Mouse (Mus musculus) limb, embryonic 13.5 days (tissue): ENCODE measurements around the gene Gm21983. TPM values are rescaled to one million over a fixed set of nuclear protein-coding genes. Genes with fewer than 3 reads are reported as not detected.
A peak's percentile ranks its signal among the peaks of the same experiment; 100 is the strongest.

Experiments
- ATAC-seq: fragments of 200-750 bp; cut with Nextera tagmentation; 2 replicates; pipeline ENCODE4 v1.8.0; 2017; ENCODE audit warnings: low read depth, moderate number of reproducible peaks, moderate TSS enrichment; ENCODE audit not compliant: low FRiP score
- H3K27ac ChIP-seq: fragments of 300-500 bp; sonication (generic); 2 replicates; pipeline ENCODE4 v1.5.1; 2015; ENCODE audit warnings: inconsistent platforms, mild to moderate bottlenecking, moderate library complexity
- H3K27me3 ChIP-seq: fragments of 300-500 bp; sonication (generic); 2 replicates; pipeline ENCODE4 v1.6.1; 2015; ENCODE audit warnings: mild to moderate bottlenecking, inconsistent platforms
- H3K36me3 ChIP-seq: fragments of 300-500 bp; sonication (generic); 2 replicates; pipeline ENCODE4 v1.6.1; 2015; ENCODE audit warnings: inconsistent platforms, mild to moderate bottlenecking, moderate library complexity
- H3K4me1 ChIP-seq: fragments of 300-500 bp; sonication (generic); 2 replicates; pipeline ENCODE4 v1.6.1; 2015; ENCODE audit warnings: inconsistent platforms
- H3K4me2 ChIP-seq: fragments of 300-500 bp; sonication (generic); replicated peaks from 2 replicates; pipeline ENCODE4 v1.6.1; 2015; ENCODE audit warnings: inconsistent platforms, mild to moderate bottlenecking, moderate library complexity
- H3K4me3 ChIP-seq: fragments of 300-500 bp; sonication (generic); 2 replicates; pipeline ENCODE4 v1.5.1; 2015; ENCODE audit warnings: moderate library complexity, mild to moderate bottlenecking, inconsistent platforms
- H3K9ac ChIP-seq: fragments of 300-500 bp; sonication (generic); 2 replicates; pipeline ENCODE4 v1.6.1; 2015; ENCODE audit warnings: mild to moderate bottlenecking, inconsistent platforms
- H3K9me3 ChIP-seq: fragments of 300-500 bp; sonication (generic); 2 replicates; pipeline ENCODE4 v1.6.1; 2016; ENCODE audit warnings: inconsistent platforms
- WGBS: fragments of 180-500 bp; shearing (Covaris S2); methylation state at CpG from one replicate; pipeline ENCODE4 v1.1.7; 2015; 5-methylcytosine and 5-hydroxymethylcytosine counted together
- polyA plus RNA-seq: library from polyadenylated mRNA; unstranded; fragments of >200 nt; fragmentation: Nextera tagmentation; extraction: Ambion mirVana; gene quantifications from 2 replicates; pipeline ENCODE4 v1.2.1, GENCODE M21; 2015

Gene Gm21983
- polyA plus RNA-seq, 1 experiment from 2014 or later, result 4.5 TPM

DNA sequence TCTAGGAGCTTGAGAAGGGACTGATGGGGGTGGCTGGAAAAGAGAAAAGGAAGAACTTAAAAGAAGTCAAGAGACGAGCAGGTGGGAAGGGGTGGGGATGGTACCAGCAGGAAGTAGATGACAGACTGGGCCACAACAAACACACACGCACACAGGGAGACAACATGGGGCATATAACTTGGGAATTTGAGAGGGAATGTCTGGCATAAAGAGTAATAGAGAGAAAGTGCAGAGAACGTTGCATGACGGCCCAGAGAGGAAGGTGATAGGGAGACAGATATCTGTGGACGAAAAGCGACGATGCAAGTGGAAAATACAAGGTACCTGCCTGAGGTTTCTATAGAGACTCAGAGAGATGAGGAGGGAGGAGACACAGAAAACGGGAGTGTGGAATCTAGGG is 15.2 kb downstream of the Gm21983 start:
- H3K4me1 ChIP-seq, result peaks cover 47% of the 10 kb centered on the region
- no peaks in the 10 kb centered on the region for H3K27me3 ChIP-seq
- peak overlapping the region; percentile 75 for H3K9ac ChIP-seq
- 3% methylated on average over 8 of the region's 8 CpGs for WGBS
- H3K9me3 ChIP-seq, result no peaks in the 10 kb centered on the region
- peak overlapping the region; percentile 95 for H3K27ac ChIP-seq
- peaks cover 59% of the 10 kb centered on the region for H3K36me3 ChIP-seq
- peak overlapping the region; percentile 60 for H3K4me3 ChIP-seq
- peak overlapping the region; percentile 83 for H3K4me2 ChIP-seq
- ATAC-seq, result no peak

DNA sequence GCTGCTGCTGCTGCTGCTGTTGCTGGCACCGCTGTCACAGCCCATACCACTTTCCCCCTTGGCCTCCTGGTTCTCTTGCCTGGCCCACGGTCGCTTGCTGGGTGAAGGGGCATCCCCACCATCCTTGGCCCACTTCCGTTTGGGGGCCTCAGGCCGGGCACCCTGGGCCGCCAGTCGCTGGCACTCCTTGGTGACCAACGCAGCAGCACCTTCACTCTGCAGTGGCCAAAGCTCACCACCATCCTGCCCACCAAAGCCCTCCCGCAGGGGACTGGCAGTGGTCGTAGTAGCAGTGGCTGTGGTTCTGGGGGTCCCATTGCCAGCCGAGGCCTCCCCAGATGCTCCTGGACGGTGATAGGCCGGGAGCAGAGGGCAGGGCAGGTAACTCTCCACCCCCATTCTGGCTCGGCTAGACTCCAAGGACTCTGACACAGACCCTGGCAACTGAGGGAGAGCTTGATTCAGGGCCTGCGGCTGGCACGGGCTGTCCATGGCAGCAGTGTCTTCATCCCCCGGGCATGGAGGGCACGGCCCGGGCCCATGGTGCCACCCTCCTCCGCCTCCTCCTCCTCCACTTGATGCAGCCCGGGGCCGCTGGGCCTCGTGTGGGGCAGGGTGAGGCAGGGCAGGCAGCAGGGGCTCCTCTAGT is 15.8 kb downstream of the Gm21983 start:
- Histone ChIP-seq H3K27ac (no peak overlapping the region), H3K36me3 (peaks cover 58% of the 10 kb centered on the region), H3K27me3 (no peaks in the 10 kb centered on the region), H3K4me1 (peaks cover 52% of the 10 kb centered on the region), H3K9me3 (no peaks in the 10 kb centered on the region), H3K4me2 (peak overlapping the region; percentile 83), H3K4me3 (peak overlapping the region; percentile 60), H3K9ac (peak overlapping the region; percentile 75)
- no peak for ATAC-seq
- WGBS, result 71% methylated on average over 23 of the region's 23 CpGs

DNA sequence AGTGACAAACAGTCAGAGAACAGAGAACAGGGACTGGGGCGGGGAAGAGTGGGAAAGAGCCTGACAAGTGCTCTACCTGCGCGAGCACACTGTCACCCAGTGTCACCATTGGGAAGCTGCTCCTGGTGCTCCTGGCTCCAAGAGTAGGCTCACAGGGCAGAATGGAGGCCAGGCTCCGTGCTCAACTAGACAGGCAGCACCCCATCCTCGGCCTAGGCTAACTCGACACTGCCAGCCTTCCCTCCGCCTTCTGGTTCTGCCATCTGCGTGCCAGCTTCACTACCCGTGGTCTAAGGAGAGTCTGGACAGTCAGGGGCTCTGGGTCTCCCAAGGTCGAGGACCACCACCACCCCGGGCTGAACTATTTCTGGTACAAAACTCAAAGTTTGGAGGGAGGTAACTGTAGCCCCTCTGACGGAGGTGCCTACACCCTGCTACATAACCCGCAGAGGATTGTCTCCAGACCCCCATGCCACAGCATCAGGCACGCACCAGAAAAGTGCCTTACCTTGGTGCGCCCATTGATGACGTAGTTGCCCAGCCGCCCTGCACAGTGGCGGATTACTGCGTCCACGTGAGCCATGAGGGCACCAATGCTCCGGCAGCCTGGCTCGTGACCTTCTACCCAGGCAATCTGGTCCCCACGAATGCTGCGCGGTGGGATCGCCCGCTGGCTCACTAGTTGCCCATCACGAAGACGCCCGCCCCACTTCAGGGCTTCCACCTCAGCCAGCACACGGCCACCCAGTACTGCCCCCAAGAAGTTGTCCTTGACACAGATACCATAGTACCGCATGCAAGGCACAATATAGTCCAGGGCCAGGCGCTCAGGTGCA is 16.6 kb downstream of the Gm21983 start:
- H3K9me3 ChIP-seq, result no peaks in the 10 kb centered on the region
- WGBS, result 82% methylated on average over 33 of the region's 33 CpGs
- H3K4me3 ChIP-seq, result peak overlapping the region; percentile 60
- peaks cover 60% of the 10 kb centered on the region for H3K36me3 ChIP-seq
- no peak overlapping the region for H3K27ac ChIP-seq
- H3K9ac ChIP-seq, result peak overlapping the region; percentile 75
- no peak for ATAC-seq
- no peaks in the 10 kb centered on the region for H3K27me3 ChIP-seq
- peak overlapping the region; percentile 83 for H3K4me2 ChIP-seq
- H3K4me1 ChIP-seq, result peaks cover 54% of the 10 kb centered on the region

DNA sequence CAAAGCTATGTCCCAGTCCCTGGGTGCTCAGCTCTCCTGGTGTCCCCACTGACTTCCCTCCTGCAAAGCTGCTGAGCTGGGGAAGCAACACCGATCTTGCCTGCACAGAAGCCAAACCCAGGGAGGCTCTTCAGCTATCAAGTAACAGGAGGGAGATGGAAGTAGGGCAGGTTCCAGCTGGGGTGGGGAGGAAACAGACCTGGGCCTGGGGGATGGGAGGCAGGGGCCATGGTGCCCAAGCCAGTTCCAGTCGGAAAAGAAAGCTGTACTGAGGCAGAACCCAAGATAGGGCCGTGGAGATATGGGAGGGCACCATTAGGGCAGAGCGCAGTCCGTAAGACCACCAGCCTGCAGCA is 17.5 kb downstream of the Gm21983 start:
- H3K4me1 ChIP-seq, result peaks cover 54% of the 10 kb centered on the region
- H3K9ac ChIP-seq, result peak overlapping the region; percentile 75
- peak overlapping the region; percentile 11; the same call in 1 of the 2 replicates for H3K4me3 ChIP-seq
- H3K27me3 ChIP-seq, result no peaks in the 10 kb centered on the region
- H3K9me3 ChIP-seq, result no peaks in the 10 kb centered on the region
- H3K4me2 ChIP-seq, result peak overlapping the region; percentile 83
- WGBS, result 85% methylated on average over 5 of the region's 5 CpGs
- peaks cover 63% of the 10 kb centered on the region for H3K36me3 ChIP-seq
- no peak overlapping the region for H3K27ac ChIP-seq
- no peak for ATAC-seq

DNA sequence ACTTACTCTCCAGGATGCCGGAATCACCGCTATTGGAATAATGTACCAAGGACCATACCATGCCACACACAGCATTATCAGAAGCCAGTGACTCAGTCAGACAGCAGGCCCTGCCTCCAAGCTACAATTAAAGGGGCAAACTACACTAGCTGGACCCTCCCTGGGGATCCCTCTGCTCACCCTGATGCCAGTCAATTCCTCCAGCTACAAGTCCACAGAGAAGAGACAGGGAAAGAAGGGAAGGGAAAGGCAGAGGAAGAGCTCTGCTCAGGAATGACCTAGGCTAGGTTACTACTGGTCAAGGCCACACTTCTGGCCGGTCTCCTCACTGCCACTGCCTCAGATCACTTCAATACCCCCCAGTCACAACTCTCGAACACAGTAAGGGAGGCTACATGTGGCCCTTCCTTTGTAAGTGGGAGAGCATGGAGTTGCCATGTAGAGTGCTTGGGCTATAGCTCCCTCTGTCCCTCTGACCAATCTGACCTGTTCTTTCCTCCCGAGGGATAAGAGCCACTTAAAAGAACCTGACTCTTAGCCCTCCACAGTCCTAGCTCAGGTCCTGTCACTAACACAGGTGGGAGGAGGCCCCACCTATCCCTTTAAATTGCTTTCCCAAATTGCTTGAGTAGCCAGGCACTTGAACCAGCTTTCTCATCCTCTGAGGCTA is 18.0 kb downstream of the Gm21983 start:
- Histone ChIP-seq H3K4me2 (peak overlapping the region; percentile 83), H3K9ac (peak overlapping the region; percentile 75), H3K36me3 (peaks cover 68% of the 10 kb centered on the region), H3K27me3 (no peaks in the 10 kb centered on the region), H3K27ac (no peak overlapping the region), H3K4me1 (peaks cover 53% of the 10 kb centered on the region), H3K9me3 (no peaks in the 10 kb centered on the region), H3K4me3 (peak overlapping the region; percentile 11; the same call in 1 of the 2 replicates)
- ATAC-seq, result no peak
- WGBS, result 84% methylated on average over 5 of the region's 5 CpGs

DNA sequence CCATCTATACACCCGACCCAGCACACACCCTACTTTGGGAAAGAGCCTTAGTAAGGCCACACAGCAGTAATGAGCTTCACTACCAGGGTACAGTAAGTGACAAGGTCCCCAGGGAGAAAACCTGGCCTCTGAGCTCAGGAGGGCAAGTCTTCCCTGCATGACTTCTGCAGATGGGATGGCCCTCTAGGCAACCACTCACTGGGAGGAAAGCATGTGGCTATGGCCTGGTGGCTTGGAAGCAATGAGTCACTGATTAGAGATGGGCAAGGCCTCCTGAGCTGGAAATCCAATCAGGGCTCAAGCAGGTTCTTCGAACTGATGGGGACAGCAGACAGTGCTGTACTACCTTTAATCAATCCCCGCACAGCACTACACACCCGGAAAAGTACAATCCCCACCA is 19.1 kb downstream of the Gm21983 start:
- no peaks in the 10 kb centered on the region for H3K27me3 ChIP-seq
- no peak overlapping the region for H3K4me2 ChIP-seq
- no peak overlapping the region for H3K27ac ChIP-seq
- H3K4me3 ChIP-seq, result no peak overlapping the region
- 0 out of 2 replicates have a peak overlapping the region, but pooled peaks have one; percentile 19 for H3K9ac ChIP-seq
- H3K9me3 ChIP-seq, result no peaks in the 10 kb centered on the region
- H3K36me3 ChIP-seq, result peaks cover 77% of the 10 kb centered on the region
- H3K4me1 ChIP-seq, result peaks cover 44% of the 10 kb centered on the region
- no peak for ATAC-seq
- WGBS, result 87% methylated on average over 4 of the region's 4 CpGs

DNA sequence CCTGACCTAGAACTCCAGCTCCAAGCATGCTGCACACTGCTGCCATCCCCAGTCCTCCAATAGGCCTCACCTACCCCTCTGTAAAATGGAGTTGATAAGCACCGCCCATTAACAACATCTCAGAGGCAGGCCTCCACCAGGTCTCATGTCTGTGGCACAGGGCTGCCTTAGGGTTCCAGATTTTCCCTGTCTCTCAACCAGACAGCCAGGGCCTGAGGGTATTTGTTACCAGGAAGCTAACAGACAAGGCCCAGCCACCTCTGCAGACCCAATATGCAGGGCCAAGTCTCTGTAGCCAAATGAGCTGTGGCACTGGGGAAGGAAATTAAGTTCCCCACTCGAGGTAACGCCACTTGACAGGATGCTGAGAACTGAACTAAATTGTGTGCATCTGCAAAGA is 20.0 kb downstream of the Gm21983 start:
- Histone ChIP-seq H3K9me3 (no peaks in the 10 kb centered on the region), H3K27ac (no peak overlapping the region), H3K36me3 (peaks cover 77% of the 10 kb centered on the region), H3K27me3 (no peaks in the 10 kb centered on the region), H3K4me3 (no peak overlapping the region), H3K4me2 (no peak overlapping the region), H3K4me1 (peaks cover 44% of the 10 kb centered on the region), H3K9ac (0 out of 2 replicates have a peak overlapping the region, but pooled peaks have one; percentile 19)
- 86% methylated on average over 3 of the region's 3 CpGs for WGBS
- no peak for ATAC-seq

DNA sequence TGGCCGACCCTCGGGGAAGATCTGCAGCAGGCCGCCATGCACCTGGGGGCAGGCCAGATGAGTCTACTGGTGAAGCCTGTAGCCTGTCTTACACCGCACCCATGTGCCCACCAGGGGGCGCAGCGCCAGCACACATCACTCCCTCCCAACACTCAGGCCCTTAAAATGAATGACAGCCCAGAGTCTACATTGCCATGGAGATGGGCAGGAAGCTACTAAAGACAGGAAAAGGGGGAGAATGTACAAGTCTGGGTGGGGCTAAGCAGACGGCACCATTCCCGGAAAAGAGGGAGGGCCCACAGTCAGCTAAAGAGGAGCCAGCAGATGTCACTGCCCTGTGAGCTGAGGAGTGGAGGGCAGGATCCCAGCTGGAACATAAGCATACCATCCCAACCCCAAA is 21.0 kb downstream of the Gm21983 start:
- Histone ChIP-seq H3K4me2 (0 out of 2 replicates have a peak overlapping the region, but pooled peaks have one; percentile 11), H3K4me1 (peaks cover 35% of the 10 kb centered on the region), H3K27ac (no peak overlapping the region; the same call in 1 of the 2 replicates), H3K9ac (no peak overlapping the region), H3K4me3 (no peak overlapping the region), H3K27me3 (no peaks in the 10 kb centered on the region), H3K36me3 (peaks cover 73% of the 10 kb centered on the region), H3K9me3 (no peaks in the 10 kb centered on the region)
- 16% methylated on average over 8 of the region's 8 CpGs for WGBS
- peak; percentile 92 for ATAC-seq

DNA sequence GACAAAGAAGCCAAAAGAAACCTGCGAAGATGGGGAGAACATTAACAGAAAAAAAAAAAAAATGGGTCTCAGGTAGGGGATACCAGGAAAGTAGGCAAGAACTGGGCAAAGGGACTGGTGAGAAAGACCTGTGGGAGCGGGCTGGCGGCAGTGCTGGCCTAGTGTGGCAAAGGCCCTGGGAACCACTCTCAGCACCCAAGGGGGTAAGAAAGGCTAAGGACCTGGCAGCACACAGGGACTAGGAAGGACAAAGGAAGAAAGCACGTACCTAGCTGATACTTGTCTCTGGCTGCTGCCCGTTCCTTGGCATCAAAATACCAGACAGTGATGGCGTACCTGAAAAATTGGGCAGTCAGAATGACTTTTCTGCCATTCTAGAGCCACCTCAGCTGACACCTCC is 21.6 kb downstream of the Gm21983 start:
- Histone ChIP-seq H3K36me3 (peaks cover 67% of the 10 kb centered on the region), H3K4me3 (no peak overlapping the region), H3K9me3 (no peaks in the 10 kb centered on the region), H3K4me1 (peaks cover 29% of the 10 kb centered on the region), H3K27me3 (no peaks in the 10 kb centered on the region), H3K4me2 (no peak overlapping the region), H3K9ac (no peak overlapping the region), H3K27ac (no peak overlapping the region)
- WGBS, result 97% methylated on average over 6 of the region's 6 CpGs
- ATAC-seq, result no peak

DNA sequence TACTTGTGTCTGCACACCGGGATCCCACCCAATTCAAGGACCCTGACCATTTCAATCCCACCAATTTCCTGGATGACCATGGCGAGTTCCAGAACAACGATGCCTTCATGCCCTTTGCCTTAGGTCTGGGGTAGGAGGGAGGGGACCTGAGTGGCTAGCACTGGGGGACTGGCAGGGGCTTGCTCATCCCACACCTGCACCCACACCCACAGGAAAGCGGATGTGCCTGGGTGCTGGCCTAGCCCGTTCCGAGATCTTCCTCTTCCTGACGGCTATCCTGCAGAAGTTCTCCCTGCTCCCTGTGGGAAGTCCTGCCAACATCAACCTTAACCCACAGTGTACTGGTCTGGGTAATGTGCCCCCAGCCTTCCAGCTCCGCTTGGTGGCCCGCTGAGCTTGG is 22.7 kb downstream of the Gm21983 start:
- Histone ChIP-seq H3K9me3 (no peaks in the 10 kb centered on the region), H3K9ac (no peak overlapping the region), H3K36me3 (peaks cover 57% of the 10 kb centered on the region), H3K27ac (no peak overlapping the region), H3K27me3 (no peaks in the 10 kb centered on the region), H3K4me2 (no peak overlapping the region), H3K4me1 (peaks cover 23% of the 10 kb centered on the region), H3K4me3 (no peak overlapping the region)
- 92% methylated on average over 9 of the region's 9 CpGs for WGBS
- ATAC-seq, result no peak

DNA sequence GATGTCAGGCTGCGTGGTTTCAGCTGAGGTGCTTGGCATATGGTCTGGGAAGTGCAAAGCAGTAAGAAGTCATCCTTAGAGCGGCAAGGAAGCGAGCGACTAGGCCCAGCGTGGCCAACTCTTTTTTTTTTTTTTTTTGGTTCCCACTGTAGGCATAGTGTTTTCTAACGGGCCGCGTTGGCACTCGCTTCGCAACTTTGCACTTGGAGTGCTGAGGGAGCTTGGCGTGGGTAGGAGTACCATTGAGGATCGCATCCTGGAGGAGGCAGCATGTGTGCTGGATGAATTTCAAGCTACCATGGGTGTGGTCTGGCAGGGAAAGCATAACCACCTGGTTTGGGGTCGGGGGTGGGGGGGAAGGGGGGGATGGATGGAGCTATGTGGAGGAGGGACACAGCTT is 24.9 kb downstream of the Gm21983 start:
- no peak for ATAC-seq
- WGBS, result 79% methylated on average over 13 of the region's 13 CpGs

DNA sequence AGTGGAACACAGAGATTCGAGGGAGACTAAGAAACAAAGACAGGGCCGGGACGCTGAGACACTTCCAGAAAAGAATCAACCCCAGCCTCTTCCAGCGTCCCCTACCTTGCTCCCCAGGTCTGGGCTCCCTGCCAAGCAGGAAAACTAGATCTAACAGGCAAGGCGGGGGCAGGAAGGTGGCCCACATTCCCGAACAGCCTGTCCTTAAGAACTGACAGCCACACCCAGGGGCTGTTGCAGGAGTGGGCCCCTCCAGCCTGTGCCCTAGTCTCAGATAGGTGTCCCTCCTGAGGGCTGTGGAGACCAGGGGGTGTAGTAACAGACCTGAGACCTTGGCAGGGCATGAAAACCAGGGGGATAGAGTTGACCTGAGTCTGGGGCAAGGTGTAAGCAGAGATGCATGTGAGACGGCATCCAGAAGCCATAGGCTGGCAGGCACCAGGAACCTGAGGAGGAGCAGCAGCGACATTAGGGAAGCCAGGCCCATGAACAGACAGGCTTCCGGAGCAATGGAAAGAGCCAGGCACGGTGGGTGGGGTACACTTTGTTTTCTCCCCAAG is 27.6 kb downstream of the Gm21983 start, which contains the start of gene Cyp2t4:
TSS of gene Cyp2t4 (plus strand) at position 510 of the 560 bp plus-strand sequence.
- Histone ChIP-seq H3K9ac (peak within 1 kb of the TSS; percentile 31; the same call in 1 of the 2 replicates), H3K9me3 (no peaks in the 10 kb centered on the region), H3K27me3 (no peaks in the 10 kb centered on the region), H3K4me2 (no peak within 1 kb of the TSS), H3K4me1 (peaks cover 8% of the 10 kb centered on the region), H3K4me3 (no peak within 1 kb of the TSS), H3K27ac (peak within 1 kb of the TSS; percentile 48; the same call in 1 of the 2 replicates), H3K36me3 (peaks cover 13% of the 10 kb centered on the region)
- no peak for ATAC-seq
- WGBS, result 56% methylated on average over 10 of the region's 10 CpGs

More for the DNA sequence above, 24.9 kb downstream of the Gm21983 start:
- no peaks in the 10 kb centered on the region for H3K27me3 ChIP-seq
- H3K9me3 ChIP-seq, result no peaks in the 10 kb centered on the region
- no peak overlapping the region for H3K27ac ChIP-seq
- no peak overlapping the region for H3K4me2 ChIP-seq
- H3K36me3 ChIP-seq, result peaks cover 35% of the 10 kb centered on the region
- peaks cover 14% of the 10 kb centered on the region for H3K4me1 ChIP-seq
- no peak overlapping the region for H3K9ac ChIP-seq
- no peak overlapping the region for H3K4me3 ChIP-seq
